Mouse (Mus musculus) liver, adult 2 months (tissue): ENCODE measurements at regions not wholly inside any gene's neighbourhood (a gene's known extent, or its start where the extent isn't known, plus 50 kb on each side); places are given as distances from the start of the nearest gene placed in this dataset.

ENCODE experiments used
- DNase-seq: peaks from one replicate; pipeline ENCODE4 v3.0.0-alpha.2; 2011; ENCODE audit warnings: low read depth, low spot score; ENCODE audit errors: extremely low read depth
- H3K27ac ChIP-seq: fragments of 200-500 bp; replicated peaks from 2 replicates; pipeline ENCODE4 v1.5.1; 2012; ENCODE audit warnings: low read depth, mild to moderate bottlenecking, control low read depth, inconsistent platforms, low read length; ENCODE audit not compliant: insufficient read depth
- H3K27me3 ChIP-seq: fragments of 200-500 bp; 2 replicates; pipeline ENCODE4 v1.6.1; 2012; ENCODE audit warnings: mild to moderate bottlenecking, moderate library complexity, low read length, inconsistent platforms; ENCODE audit not compliant: control insufficient read depth, insufficient read depth
- H3K36me3 ChIP-seq: fragments of 200-500 bp; 2 replicates; pipeline ENCODE4 v1.6.1; 2012; ENCODE audit warnings: low read length, inconsistent platforms; ENCODE audit not compliant: control insufficient read depth, insufficient read depth
- H3K4me1 ChIP-seq: fragments of 200-500 bp; 2 replicates; pipeline ENCODE4 v1.6.1; 2011; ENCODE audit warnings: low read length; ENCODE audit not compliant: control insufficient read depth, insufficient read depth
- H3K4me3 ChIP-seq: fragments of 200-500 bp; 2 replicates; pipeline ENCODE4 v1.5.1; 2011; ENCODE audit warnings: low read depth, mild to moderate bottlenecking, control low read depth, low read length, moderate library complexity; ENCODE audit not compliant: insufficient read depth
- H3K79me2 ChIP-seq: fragments of 200-500 bp; 2 replicates; pipeline ENCODE4 v1.6.1; 2012; ENCODE audit warnings: inconsistent platforms, mild to moderate bottlenecking, low read length, moderate library complexity; ENCODE audit not compliant: control insufficient read depth, insufficient read depth
- H3K9ac ChIP-seq: fragments of 200-500 bp; 2 replicates; pipeline ENCODE4 v1.6.1; 2012; ENCODE audit warnings: low read depth, mild to moderate bottlenecking, control low read depth, inconsistent platforms, low read length
- CTCF ChIP-seq: fragments of 200-500 bp; IDR thresholded peaks from 2 replicates; pipeline ENCODE4 v1.5.1; 2011; ENCODE audit warnings: low read depth, low read length, control low read depth
- POLR2A ChIP-seq: fragments of 200-500 bp; IDR thresholded peaks from 2 replicates; pipeline ENCODE4 v1.6.1; 2011; ENCODE audit warnings: low read length, control low read depth; ENCODE audit not compliant: insufficient read depth; ENCODE audit errors: extremely low read depth
- WGBS: fragments of 180-500 bp; shearing (Covaris S2); methylation state at CpG from one replicate; pipeline ENCODE4 v1.1.7; 2018; 5-methylcytosine and 5-hydroxymethylcytosine counted together

DNA sequence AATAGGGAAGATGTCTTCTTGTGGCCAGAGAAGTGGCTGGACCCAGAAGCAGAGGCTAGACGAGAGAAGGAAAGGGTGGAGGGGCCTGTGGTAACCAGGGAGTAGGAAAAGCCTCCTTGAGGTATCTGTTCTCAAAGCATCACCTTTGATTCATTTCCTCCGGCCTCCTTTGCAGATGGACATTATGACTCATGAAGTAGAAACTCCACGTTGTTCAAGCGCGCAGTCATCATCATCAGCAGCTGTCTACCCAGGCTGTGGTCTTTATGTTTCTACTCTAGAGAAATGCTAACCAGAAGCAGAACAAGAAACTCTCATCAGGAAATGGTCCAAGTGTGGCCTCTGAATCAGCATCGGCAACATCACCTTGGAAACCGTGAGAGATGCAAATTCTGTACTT is 50.3 kb upstream of the Acpp start:
- Histone ChIP-seq H3K79me2 (no peaks in the 10 kb centered on the region), H3K4me1 (no peaks in the 10 kb centered on the region), H3K27me3 (no peaks in the 10 kb centered on the region; the same call in 1 of the 2 replicates), H3K36me3 (no peaks in the 10 kb centered on the region), H3K27ac (no peak overlapping the region), H3K9ac (no peak overlapping the region), H3K4me3 (no peak overlapping the region)
- DNase-seq: no peak
- 86% methylated on average over 7 of the region's 7 CpGs for WGBS
- no peak for TF ChIP-seq CTCF
- TF ChIP-seq POLR2A: no peak
